Mouse (Mus musculus): Measurements from ENCODE around the gene Coq4. TPM values are rescaled to one million over a fixed set of nuclear protein-coding genes. Genes with fewer than 3 reads are reported as not detected.

The Coq4 gene
- 225 and 252 TPM in 2 replicates for polyA plus RNA-seq (2012; ENCODE audit: low replicate concordance)

DNA sequence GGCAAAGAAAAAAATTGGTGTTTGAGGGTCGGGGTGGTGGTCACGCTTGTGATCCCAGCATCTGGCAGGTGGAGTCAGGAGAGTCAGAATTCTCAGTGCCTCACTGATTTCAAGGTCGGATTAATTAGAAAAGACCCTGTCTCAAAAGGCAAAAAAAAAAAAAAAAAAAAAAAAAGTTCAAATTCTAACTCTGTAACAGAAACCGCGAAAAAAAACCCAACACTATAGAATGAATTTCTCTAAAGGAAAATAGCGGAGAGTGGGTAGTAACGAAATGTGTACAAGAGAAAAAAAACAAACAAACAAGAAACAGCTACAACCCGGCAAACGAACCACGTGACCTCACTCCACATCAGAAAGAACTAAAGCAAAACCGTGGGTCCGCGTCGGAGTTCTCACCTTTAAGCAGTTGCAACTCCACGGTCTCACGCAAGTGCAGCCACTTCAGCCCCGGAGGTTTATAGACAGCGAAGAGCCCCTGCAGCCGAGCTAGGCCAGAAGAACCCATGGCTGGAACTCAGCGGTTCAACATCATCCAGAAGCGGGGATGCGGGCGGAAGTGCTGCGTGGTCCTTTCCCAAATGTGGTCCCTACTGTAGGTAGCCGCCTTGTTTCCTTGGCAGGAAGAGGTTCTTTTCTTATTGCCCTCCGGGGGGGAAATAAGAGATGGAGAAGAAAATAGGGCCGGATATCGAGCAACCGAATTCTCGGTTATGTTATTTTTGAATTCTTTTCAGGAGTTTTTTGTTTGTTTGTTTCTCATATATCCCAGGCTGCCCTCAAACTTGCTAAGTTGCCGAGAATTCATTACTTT, at the start of gene Coq4:
Gene Coq4 (plus strand): TSS at position 390 of the 814 bp plus-strand sequence.

DNA sequence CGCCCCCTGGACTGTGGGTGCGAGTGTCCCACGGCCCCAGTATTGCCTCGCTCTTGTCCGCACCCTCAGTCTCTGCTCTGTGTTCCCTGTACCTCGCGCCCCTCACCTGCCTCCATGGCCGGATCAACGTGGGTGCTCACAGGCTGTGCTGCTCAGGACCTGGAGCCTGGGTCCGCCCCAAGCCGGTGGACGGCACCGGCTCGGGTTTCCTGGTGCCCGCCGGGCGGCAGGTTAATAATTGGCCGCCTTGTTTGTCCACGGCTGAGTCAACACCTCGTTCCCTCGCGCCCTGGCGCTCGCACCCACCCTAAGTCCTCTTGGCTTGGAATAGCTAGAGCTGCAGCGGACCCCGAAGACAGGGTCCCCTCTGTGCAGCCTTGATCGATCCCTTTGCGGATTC, 35.8 kb upstream of the Coq4 start, which contains the start of gene Gm13420:
Gene Gm13420 (minus strand): TSS at position 189 of the 400 bp plus-strand sequence.

DNA sequence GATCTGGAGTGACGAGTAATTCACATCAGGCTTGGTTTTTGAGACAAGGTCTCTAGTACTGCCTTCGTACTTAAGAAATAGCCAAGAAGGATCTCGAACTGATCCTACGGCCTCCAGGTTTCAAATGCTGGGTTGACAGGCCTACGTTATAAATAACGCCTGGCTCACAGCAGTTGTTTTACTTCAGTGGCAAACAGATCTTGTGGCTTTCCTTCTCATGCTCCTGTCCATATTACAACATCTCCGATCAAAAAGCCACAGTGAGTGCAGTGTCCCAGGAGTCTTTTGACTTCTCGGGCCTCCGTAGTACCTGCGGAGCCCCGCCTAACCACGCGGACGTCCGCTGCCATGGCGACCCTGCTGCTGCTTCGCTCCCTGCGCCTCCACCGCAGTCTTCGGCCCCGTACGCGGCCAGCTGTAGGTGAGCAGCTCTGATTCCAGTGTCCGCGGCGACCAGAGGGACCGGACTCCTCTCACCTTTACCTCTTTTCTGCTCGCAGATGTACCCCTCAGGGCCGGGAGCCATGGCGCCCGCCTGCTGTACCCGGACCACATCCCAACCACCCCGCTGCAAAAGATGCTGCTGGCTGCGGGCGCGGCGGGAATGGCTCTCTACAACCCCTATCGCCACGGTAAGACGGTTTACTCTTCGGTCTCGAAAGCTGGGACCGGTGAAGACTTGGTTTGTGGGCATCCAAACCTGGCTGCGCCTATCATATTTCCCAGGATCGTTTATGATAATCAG, 816 bp downstream of the Coq4 start, which contains the start of gene Trub2:
Gene Trub2 (minus strand): TSS at position 566 of the 745 bp plus-strand sequence.

DNA sequence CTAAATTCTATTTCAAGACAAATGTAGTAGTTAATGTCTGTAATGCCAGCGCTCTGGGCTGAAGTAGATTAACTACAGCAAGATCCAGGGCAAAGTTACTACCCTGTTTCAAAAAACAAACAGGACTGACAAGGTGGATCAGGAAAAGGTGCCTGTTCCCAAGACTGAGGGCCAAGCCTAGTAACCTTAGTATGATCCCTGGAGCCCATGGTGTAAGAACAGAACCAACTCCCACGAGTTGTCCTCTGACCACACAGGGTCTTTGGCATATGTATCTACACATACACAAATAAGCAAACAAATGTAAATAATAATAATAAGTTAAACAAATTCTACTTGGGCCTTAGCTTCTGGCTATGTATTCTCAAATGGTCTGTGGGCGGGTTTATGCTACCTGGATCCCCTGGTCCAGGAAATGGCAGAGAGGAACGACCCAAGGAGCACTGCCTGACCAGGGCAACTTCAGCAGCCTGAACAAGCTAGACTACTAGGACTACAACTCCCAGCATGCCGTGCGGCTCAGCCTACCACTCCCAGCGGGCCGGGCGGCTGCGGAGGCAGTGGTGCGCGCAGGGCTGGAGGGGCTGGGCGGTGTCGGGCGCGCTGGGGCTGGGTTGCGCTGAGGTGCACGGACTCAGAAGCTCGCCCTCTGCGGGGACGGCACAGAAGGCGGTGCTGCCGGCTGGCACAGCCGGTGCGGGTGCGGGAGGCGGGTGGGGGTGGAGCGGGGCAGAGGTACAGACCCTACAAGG, 15.0 kb downstream of the Coq4 start, which contains the start of gene Slc27a4:
Gene Slc27a4 (plus strand): TSS at position 560 of the 752 bp plus-strand sequence.

DNA sequence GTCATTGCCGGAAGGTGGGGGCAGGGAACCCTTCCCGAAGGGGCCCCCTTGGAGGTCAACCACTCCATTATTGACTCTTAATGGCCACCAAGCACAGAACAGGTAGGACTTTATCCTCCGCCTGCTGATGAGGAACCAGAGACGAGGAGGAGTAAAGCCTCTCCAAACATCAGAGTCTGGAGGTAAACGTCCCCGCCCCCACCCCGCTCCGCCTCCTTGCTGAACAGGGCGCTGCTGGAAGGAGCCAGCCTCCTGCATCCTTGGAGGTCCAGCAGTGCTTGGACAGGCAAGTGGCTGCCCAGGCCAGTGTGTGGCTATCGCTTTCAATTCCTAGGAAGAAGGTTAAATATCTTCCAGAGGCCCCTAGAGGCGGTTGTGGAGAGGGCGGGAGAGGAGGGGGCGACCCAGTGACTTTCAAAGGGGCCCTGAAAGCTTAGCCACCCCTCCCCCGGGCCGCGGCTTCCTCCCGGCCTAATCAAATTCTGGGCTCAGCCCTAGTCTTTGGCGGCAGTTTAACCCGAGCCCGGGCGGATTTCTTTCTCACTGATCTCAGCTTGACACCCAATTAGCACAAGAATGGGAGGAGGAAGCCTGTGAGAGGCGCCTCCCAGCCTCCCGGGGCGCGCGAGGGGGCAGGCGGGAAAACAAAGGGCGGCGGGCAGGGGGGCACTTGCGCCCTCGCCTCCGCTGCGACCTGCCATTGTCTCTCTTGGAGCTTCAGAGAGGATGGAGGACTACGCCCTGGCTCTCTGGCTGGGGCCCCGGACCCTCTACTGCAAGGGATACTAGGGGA, 32.9 kb downstream of the Coq4 start, which contains the start of gene Urm1:
Gene Urm1 (plus strand): TSS at position 51 of the 793 bp plus-strand sequence.

Other genes with a start within 250 kb of the Coq4 start
- gene Rapgef1, start 167.8 kb upstream of the Coq4 start, polyA plus RNA-seq (2012; ENCODE audit: low replicate concordance): 44.7 and 71.2 TPM in 2 replicates
- gene Gm13420, start 35.8 kb upstream of the Coq4 start, polyA plus RNA-seq (2012; ENCODE audit: low replicate concordance): not detected in 2 replicates
- not detected in 2 replicates for gene Gm13547, start 28.2 kb upstream of the Coq4 start, polyA plus RNA-seq (2012; ENCODE audit: low replicate concordance)
- 6.8 and 10.6 TPM in 2 replicates for gene Trub2, start 1.0 kb downstream of the Coq4 start, polyA plus RNA-seq (2012; ENCODE audit: low replicate concordance)
- gene Slc27a4, start 15.1 kb downstream of the Coq4 start, polyA plus RNA-seq (2012; ENCODE audit: low replicate concordance): 4.4 and 9.2 TPM in 2 replicates
- gene Urm1, start 32.6 kb downstream of the Coq4 start, polyA plus RNA-seq (2012; ENCODE audit: low replicate concordance): 39.2 and 138 TPM in 2 replicates
- 28.2 and 106 TPM in 2 replicates for gene Cercam, start 81.7 kb downstream of the Coq4 start, polyA plus RNA-seq (2012; ENCODE audit: low replicate concordance)
- 13.7 and 24.7 TPM in 2 replicates for gene Odf2, start 101.7 kb downstream of the Coq4 start, polyA plus RNA-seq (2012; ENCODE audit: low replicate concordance)
- gene Gle1, start 147.9 kb downstream of the Coq4 start, polyA plus RNA-seq (2012; ENCODE audit: low replicate concordance): 34.6 and 62.6 TPM in 2 replicates
- gene Sptan1, start 178.1 kb downstream of the Coq4 start, polyA plus RNA-seq (2012; ENCODE audit: low replicate concordance): 7.5 and 9.6 TPM in 2 replicates